Mouse (Mus musculus): ENCODE data around the gene Wdfy2.

- TF ChIP-seq CTCF (IDR thresholded peaks at IDR 0.05; ENCODE audit: low read depth, low read length): no peak
- TF ChIP-seq POLR2A (IDR thresholded peaks at IDR 0.05; ENCODE audit: insufficient read depth, low read length): no peak
- no peak for TF ChIP-seq EP300 (IDR thresholded peaks at IDR 0.05; ENCODE audit: insufficient read depth, low read depth, low read length)
Measured at GRCm38 (mm10) chr14:62884171-62884570, 46.7 kb downstream of the Wdfy2 start.

Measured in ES-Bruce4 (cell line).